Mouse (Mus musculus): Measurements from ENCODE around the gene Rpl36. TPM values are rescaled to one million over a fixed set of nuclear protein-coding genes. Genes with fewer than 3 reads are reported as not detected.
"Not testable (repeated sequence)": the region's sequence is repeated elsewhere in the genome, so short reads cannot be mapped to it uniquely, and the experiment has no call there.

Rpl36 gene
- polyA plus RNA-seq, 1 experiment from 2014 or later = 1,404 TPM

DNA sequence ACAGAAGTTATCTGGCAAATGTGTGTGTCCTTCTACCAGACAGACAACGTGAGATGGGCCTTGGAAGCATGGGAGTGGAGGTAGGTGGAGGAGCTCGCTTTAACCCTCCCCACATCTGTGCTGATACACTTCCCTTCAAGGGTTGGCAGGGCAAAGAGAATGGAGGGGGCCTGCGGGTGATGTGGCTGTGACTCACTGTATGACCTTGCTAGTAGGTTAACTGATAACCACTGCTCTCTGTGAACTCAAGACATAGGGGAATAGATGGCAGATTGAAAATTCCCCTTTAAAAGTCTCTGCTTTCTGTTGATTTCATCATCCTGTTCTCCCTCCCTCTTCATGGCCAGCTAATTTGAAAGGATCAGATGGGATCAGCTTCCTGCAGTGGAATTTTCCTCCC is 12.3 kb downstream of the Rpl36 start:
- ATAC-seq (ENCODE audit: low read depth) (no peak), DNase-seq (no peak)
- peak overlapping the region; percentile 94 for H3K4me2 ChIP-seq
- 45% methylated on average over 3 of the region's 3 CpGs for WGBS (ENCODE audit: insufficient replicate concordance)
- peak overlapping the region; percentile 65; the same call in 1 of the 2 replicates for H3K27ac ChIP-seq
- H3K9me3 ChIP-seq (replicated peaks) = no peaks in the 10 kb centered on the region
- peaks cover 2% of the 10 kb centered on the region; the same call in 1 of the 2 replicates for H3K27me3 ChIP-seq
- H3K4me1 ChIP-seq (replicated peaks) = peaks cover 33% of the 10 kb centered on the region
- H3K9ac ChIP-seq = peak overlapping the region; percentile 91
- peak overlapping the region; percentile 97 for H3K4me3 ChIP-seq (replicated peaks)
- H3K36me3 ChIP-seq = peaks cover 45% of the 10 kb centered on the region

DNA sequence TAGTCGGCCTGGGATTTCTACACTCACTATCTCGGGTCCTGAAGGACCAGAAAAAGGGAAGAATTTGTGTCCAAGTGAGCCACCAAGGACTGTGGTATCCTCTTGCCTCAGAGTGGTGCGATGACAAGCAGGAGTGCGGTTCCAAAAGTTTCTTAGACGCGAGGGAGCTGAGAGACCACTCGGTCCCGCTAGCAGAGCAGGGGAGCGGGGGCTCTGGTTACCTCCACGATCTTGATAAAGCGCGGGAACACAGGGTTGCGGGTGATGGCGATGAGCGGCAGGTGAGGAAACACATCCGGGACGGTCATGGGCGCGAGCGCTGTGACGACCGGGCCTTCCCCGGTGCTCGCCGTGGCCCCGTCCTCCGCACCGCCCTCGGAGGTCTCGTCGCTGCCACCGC is 13.0 kb downstream of the Rpl36 start:
- WGBS (ENCODE audit: insufficient replicate concordance) = 0% methylated on average over 32 of the region's 32 CpGs
- Histone ChIP-seq H3K27me3 (peaks cover 6% of the 10 kb centered on the region; the same call in 1 of the 2 replicates), H3K27ac (peak overlapping the region; percentile 65), H3K9ac (peak overlapping the region; percentile 91), H3K4me2 (peak overlapping the region; percentile 94), H3K9me3 (replicated peaks) (no peaks in the 10 kb centered on the region), H3K4me3 (replicated peaks) (peak overlapping the region; percentile 97), H3K4me1 (replicated peaks) (peaks cover 33% of the 10 kb centered on the region), H3K36me3 (peaks cover 38% of the 10 kb centered on the region)
- DNase-seq = no peak
- ATAC-seq (ENCODE audit: low read depth) = no peak; the same call in 1 of the 2 replicates

GRCm38 (mm10) chr17:56626754-56627470 is 13.7 kb downstream of the Rpl36 start, which contains the start of gene Lonp1:
Gene Lonp1, minus strand, starts transcription at chr17:56626887.
- peak within 1 kb of the TSS; percentile 94 for H3K4me2 ChIP-seq
- H3K4me3 ChIP-seq (replicated peaks) = peak within 1 kb of the TSS; percentile 97
- peak within 1 kb of the TSS; percentile 91 for H3K9ac ChIP-seq
- H3K27ac ChIP-seq = peak within 1 kb of the TSS; percentile 65
- H3K36me3 ChIP-seq = peaks cover 31% of the 10 kb centered on the region
- under 1% methylated on average over 51 of the region's 51 CpGs for WGBS (ENCODE audit: insufficient replicate concordance)
- H3K4me1 ChIP-seq (replicated peaks) = peaks cover 33% of the 10 kb centered on the region
- peak; percentile 90 for DNase-seq
- ATAC-seq (ENCODE audit: low read depth) = peak; percentile 86
- no peaks in the 10 kb centered on the region for H3K9me3 ChIP-seq (replicated peaks)
- H3K27me3 ChIP-seq = peaks cover 6% of the 10 kb centered on the region; the same call in 1 of the 2 replicates

DNA sequence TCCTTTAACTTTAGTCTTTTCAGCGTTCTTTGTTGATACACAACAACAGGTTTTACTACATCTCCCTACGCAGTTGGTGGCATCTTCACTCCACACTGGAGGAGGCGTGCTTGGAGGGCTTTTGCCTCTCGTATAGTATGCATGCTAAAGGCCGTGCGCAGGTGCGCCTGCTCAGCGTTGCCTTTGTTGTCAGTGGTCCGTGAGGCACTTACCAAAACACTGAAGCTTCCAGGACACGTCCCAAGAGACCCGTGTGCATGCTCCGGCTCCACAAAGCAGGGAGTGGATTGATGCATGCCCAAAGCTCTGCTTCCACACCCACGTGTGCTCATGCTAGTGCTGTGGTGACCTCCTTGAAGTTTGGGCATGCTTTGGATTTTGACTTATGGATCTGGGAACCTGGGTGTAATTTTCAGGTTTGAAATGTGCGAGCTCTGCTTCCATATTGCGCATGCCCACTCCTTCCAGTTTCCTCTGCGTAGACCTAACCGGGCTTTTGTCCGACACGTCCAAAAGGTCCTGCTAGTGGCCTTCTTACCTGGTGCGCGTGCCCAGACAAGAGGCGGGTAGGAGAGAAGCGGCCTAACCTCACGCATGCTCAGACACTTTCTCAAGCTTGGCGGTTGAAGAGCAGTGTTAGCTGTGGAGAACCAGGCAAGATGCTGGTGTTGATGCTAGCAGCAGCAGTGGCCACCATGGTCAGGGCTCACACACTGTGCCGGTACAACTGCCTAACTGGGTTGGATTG is 14.5 kb downstream of the Rpl36 start, which contains the start of gene Catsperd:
Gene Catsperd (plus strand): TSS at position 614 of the 748 bp plus-strand sequence.
- WGBS (ENCODE audit: insufficient replicate concordance) = 12% methylated on average over 26 of the region's 26 CpGs
- H3K4me2 ChIP-seq = peak within 1 kb of the TSS; percentile 94
- peak within 1 kb of the TSS; percentile 58 for H3K27ac ChIP-seq
- DNase-seq (no peak), ATAC-seq (ENCODE audit: low read depth) (peak; percentile 13; the same call in 1 of the 2 replicates)
- peak within 1 kb of the TSS; percentile 97 for H3K4me3 ChIP-seq (replicated peaks)
- peaks cover 23% of the 10 kb centered on the region for H3K36me3 ChIP-seq
- H3K27me3 ChIP-seq = peaks cover 6% of the 10 kb centered on the region; the same call in 1 of the 2 replicates
- H3K9me3 ChIP-seq (replicated peaks) = no peaks in the 10 kb centered on the region
- peak within 1 kb of the TSS; percentile 58 for H3K9ac ChIP-seq
- H3K4me1 ChIP-seq (replicated peaks) = peaks cover 33% of the 10 kb centered on the region

- H3K9ac ChIP-seq; H3K4me2 ChIP-seq; DNase-seq; H3K4me3 ChIP-seq (replicated peaks); H3K9me3 ChIP-seq (replicated peaks); H3K36me3 ChIP-seq; H3K27me3 ChIP-seq; ATAC-seq (ENCODE audit: low read depth); H3K27ac ChIP-seq: not testable (repeated sequence)
- WGBS (ENCODE audit: insufficient replicate concordance) = 74% methylated on average over 27 of the region's 27 CpGs
- H3K4me1 ChIP-seq (replicated peaks) = peaks cover 27% of the 10 kb centered on the region
These were observed 16.9 kb downstream of the Rpl36 start for GRCm38 (mm10) chr17:56629800-56630781.

GRCm38 (mm10) chr17:56631807-56632206 is 18.6 kb downstream of the Rpl36 start:
- WGBS (ENCODE audit: insufficient replicate concordance) = 53% methylated on average over 4 of the region's 4 CpGs
- DNase-seq = no peak
- Histone ChIP-seq H3K36me3 (no peaks in the 10 kb centered on the region), H3K9ac (no peak overlapping the region), H3K9me3 (replicated peaks) (no peaks in the 10 kb centered on the region), H3K27me3 (peaks cover 6% of the 10 kb centered on the region; the same call in 1 of the 2 replicates), H3K27ac (no peak overlapping the region), H3K4me3 (replicated peaks) (no peak overlapping the region), H3K4me2 (no peak overlapping the region), H3K4me1 (replicated peaks) (peaks cover 14% of the 10 kb centered on the region)
- ATAC-seq (ENCODE audit: low read depth) = no peak

DNA sequence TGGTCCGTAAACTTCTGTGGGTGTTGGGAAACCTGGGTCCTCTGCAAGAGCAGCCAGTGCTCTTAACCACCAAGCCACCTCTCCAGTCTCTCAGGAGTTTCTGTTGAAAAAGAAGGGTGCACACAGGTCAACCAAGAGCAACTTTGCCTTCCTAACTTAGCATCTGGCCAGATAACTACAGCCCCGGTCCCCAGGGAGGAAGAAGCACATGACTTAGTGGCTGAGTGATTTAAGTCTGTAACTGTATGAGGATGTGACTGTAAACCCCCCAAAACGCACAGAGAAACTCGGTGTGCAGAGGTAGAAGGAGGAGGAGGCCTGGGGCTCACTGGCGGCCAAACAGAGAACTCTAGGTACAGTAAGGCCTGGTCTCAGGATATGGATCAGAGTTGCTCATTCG is 20.8 kb downstream of the Rpl36 start:
- H3K36me3 ChIP-seq = no peaks in the 10 kb centered on the region
- DNase-seq = no peak
- no peak overlapping the region for H3K27ac ChIP-seq
- no peak overlapping the region for H3K9ac ChIP-seq
- no peaks in the 10 kb centered on the region for H3K9me3 ChIP-seq (replicated peaks)
- H3K4me1 ChIP-seq (replicated peaks) = no peaks in the 10 kb centered on the region
- peaks cover 4% of the 10 kb centered on the region; the same call in 1 of the 2 replicates for H3K27me3 ChIP-seq
- no peak overlapping the region for H3K4me2 ChIP-seq
- 61% methylated on average over 6 of the region's 6 CpGs for WGBS (ENCODE audit: insufficient replicate concordance)
- ATAC-seq (ENCODE audit: low read depth) = no peak
- H3K4me3 ChIP-seq (replicated peaks) = no peak overlapping the region

- Histone ChIP-seq H3K9ac (no peak overlapping the region), H3K27me3 (0 out of 2 replicates have a peak, but pooled peaks cover 17% of the 10 kb centered on the region), H3K4me1 (replicated peaks) (no peaks in the 10 kb centered on the region), H3K27ac (no peak overlapping the region), H3K4me3 (replicated peaks) (no peak overlapping the region), H3K36me3 (no peaks in the 10 kb centered on the region), H3K9me3 (replicated peaks) (no peaks in the 10 kb centered on the region), H3K4me2 (no peak overlapping the region)
- 61% methylated on average over 4 of the region's 4 CpGs for WGBS (ENCODE audit: insufficient replicate concordance)
- no peak for ATAC-seq (ENCODE audit: low read depth)
- no peak for DNase-seq
These were observed 30.0 kb downstream of the Rpl36 start for GRCm38 (mm10) chr17:56643237-56643636.

GRCm38 (mm10) chr17:56647546-56647945 is 34.3 kb downstream of the Rpl36 start:
- no peaks in the 10 kb centered on the region for H3K4me1 ChIP-seq (replicated peaks)
- no peak overlapping the region for H3K4me3 ChIP-seq (replicated peaks)
- H3K9me3 ChIP-seq (replicated peaks) = no peaks in the 10 kb centered on the region
- ATAC-seq (ENCODE audit: low read depth) (no peak), DNase-seq (no peak)
- H3K9ac ChIP-seq = no peak overlapping the region
- 0 out of 2 replicates have a peak, but pooled peaks cover 15% of the 10 kb centered on the region for H3K27me3 ChIP-seq
- H3K36me3 ChIP-seq = no peaks in the 10 kb centered on the region
- 55% methylated on average over 11 of the region's 13 CpGs for WGBS (ENCODE audit: insufficient replicate concordance)
- no peak overlapping the region for H3K4me2 ChIP-seq
- no peak overlapping the region for H3K27ac ChIP-seq

DNA sequence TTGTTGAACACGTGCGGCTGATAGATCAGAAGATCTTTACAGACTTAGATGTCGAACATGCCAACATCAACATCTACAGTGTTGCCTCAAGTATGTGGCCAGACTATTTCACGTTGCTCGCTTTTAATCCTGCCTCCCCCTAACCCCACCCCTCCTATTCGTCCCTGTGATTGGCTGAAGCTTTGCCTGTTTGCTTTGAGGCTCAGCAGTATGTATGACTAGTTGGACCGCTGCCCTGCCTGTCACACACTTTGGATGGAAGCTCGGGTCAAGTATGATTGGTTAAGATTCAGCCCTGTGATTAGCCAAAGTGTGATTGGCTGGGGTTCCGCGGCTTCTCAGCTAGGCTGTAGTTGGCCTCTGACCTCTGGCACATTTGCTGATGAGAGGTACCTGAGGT is 38.6 kb downstream of the Rpl36 start:
- DNase-seq (no peak), ATAC-seq (ENCODE audit: low read depth) (peak; percentile 72)
- Histone ChIP-seq H3K4me3 (replicated peaks) (no peak overlapping the region), H3K27me3 (0 out of 2 replicates have a peak, but pooled peaks cover 12% of the 10 kb centered on the region), H3K9me3 (replicated peaks) (no peaks in the 10 kb centered on the region), H3K27ac (no peak overlapping the region), H3K4me2 (no peak overlapping the region), H3K36me3 (no peaks in the 10 kb centered on the region), H3K4me1 (replicated peaks) (peaks cover 11% of the 10 kb centered on the region), H3K9ac (no peak overlapping the region)
- 28% methylated on average over 10 of the region's 10 CpGs for WGBS (ENCODE audit: insufficient replicate concordance)
